Mouse (Mus musculus): Measurements from ENCODE around the gene Tdp1. TPM values are rescaled to one million over a fixed set of nuclear protein-coding genes. Genes with fewer than 3 reads are reported as not detected.

Gene Tdp1
- polyA plus RNA-seq, 1 experiment from 2014 or later: 80.6 TPM

DNA sequence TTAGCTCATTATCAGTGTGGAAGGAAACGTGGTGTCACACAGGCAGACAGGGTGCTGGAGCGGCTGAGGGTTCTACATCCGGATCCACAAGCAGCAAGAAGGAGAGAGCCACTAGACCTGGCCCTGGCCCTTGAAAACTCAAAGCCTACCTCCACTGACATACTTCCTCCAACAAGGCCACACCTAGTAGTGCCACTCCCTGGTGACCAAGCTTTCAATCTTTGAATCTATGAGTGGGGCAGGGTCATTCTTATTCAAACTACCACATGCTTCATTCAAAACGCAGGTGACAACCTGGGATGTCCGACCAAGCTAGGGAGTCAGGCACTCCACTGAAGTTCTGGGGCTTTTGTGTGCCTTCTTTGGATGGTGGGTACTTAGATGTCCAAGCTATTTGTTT, 115.4 kb downstream of the Tdp1 start:
- H3K4me2 ChIP-seq (ENCODE audit: low read length): no peak overlapping the region
- no peaks in the 10 kb centered on the region for H3K27me3 ChIP-seq (replicated peaks; ENCODE audit: control insufficient read depth, insufficient read depth, low read length)
- no peaks in the 10 kb centered on the region for H3K9me3 ChIP-seq (replicated peaks; ENCODE audit: control insufficient read depth, low read length)
- H3K27ac ChIP-seq (ENCODE audit: low read depth, low read length): no peak overlapping the region
- WGBS: 79% methylated on average over 5 of the region's 5 CpGs
- H3K9ac ChIP-seq (ENCODE audit: low read length): no peak overlapping the region
- H3K4me1 ChIP-seq (ENCODE audit: control insufficient read depth, insufficient read depth, low read length): no peaks in the 10 kb centered on the region; the same call in 1 of the 2 replicates
- no peak overlapping the region for H3K4me3 ChIP-seq (ENCODE audit: low read depth, low read length)
- no peaks in the 10 kb centered on the region for H3K36me3 ChIP-seq (ENCODE audit: control insufficient read depth, insufficient read depth, low read length)
- no peak for ATAC-seq
- no peak for DNase-seq (ENCODE audit: low spot score)

DNA sequence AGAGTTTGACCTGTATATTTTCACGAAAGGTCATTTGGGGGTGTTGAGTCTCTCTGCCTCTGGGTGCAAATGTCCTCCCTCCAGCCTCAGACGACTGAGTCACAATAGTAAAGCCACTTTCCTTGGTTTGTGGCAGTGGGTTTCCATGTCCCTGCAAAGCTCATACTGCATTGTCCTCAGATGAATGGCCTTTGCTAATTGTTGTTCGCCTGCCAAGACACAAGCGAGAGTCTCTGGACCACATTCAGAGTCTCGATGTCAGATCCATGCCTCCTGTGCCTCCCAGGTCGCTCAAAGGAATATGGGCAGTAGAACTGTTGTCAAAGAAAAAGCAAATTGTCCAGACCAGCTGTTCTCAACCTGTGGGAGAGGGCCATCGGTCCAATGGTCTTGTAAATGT, 116.1 kb downstream of the Tdp1 start:
- WGBS: 58% methylated on average over 7 of the region's 7 CpGs

DNA sequence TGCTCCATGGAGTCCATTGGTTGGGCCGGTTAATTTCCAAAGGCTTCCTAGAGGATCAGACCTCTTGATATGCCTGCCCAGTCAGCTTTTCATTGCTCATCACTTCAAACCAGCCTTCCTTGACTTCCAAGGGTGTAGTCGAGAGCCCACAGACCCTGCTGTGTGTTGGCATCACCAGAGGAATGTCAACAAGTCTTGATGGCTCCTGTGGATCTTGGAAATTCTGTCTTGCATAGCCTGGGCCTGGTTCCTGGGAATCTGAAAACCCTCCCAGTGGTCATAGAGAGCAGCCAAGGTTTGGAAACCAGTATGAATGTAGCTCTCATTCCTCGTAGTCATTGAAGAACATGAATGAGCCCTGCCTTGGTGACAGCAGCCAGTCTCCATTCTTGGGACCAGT, 116.9 kb downstream of the Tdp1 start:
- Histone ChIP-seq H3K27ac (ENCODE audit: low read depth, low read length) (no peak overlapping the region), H3K4me1 (ENCODE audit: control insufficient read depth, insufficient read depth, low read length) (no peaks in the 10 kb centered on the region; the same call in 1 of the 2 replicates), H3K36me3 (ENCODE audit: control insufficient read depth, insufficient read depth, low read length) (no peaks in the 10 kb centered on the region), H3K9me3 (replicated peaks; ENCODE audit: control insufficient read depth, low read length) (no peaks in the 10 kb centered on the region), H3K4me3 (ENCODE audit: low read depth, low read length) (no peak overlapping the region), H3K27me3 (replicated peaks; ENCODE audit: control insufficient read depth, insufficient read depth, low read length) (no peaks in the 10 kb centered on the region), H3K4me2 (ENCODE audit: low read length) (no peak overlapping the region), H3K9ac (ENCODE audit: low read length) (no peak overlapping the region)
- WGBS: 91% methylated on average over 3 of the region's 3 CpGs
- DNase-seq (ENCODE audit: low spot score) (no peak), ATAC-seq (no peak)

More for the DNA sequence above, 116.1 kb downstream of the Tdp1 start:
- H3K27me3 ChIP-seq (replicated peaks; ENCODE audit: control insufficient read depth, insufficient read depth, low read length): no peaks in the 10 kb centered on the region
- DNase-seq (ENCODE audit: low spot score) (no peak), ATAC-seq (no peak)
- H3K9ac ChIP-seq (ENCODE audit: low read length): no peak overlapping the region
- no peaks in the 10 kb centered on the region for H3K36me3 ChIP-seq (ENCODE audit: control insufficient read depth, insufficient read depth, low read length)
- H3K4me2 ChIP-seq (ENCODE audit: low read length): no peak overlapping the region
- H3K4me1 ChIP-seq (ENCODE audit: control insufficient read depth, insufficient read depth, low read length): no peaks in the 10 kb centered on the region; the same call in 1 of the 2 replicates
- H3K4me3 ChIP-seq (ENCODE audit: low read depth, low read length): no peak overlapping the region
- H3K27ac ChIP-seq (ENCODE audit: low read depth, low read length): no peak overlapping the region
- H3K9me3 ChIP-seq (replicated peaks; ENCODE audit: control insufficient read depth, low read length): no peaks in the 10 kb centered on the region

DNA sequence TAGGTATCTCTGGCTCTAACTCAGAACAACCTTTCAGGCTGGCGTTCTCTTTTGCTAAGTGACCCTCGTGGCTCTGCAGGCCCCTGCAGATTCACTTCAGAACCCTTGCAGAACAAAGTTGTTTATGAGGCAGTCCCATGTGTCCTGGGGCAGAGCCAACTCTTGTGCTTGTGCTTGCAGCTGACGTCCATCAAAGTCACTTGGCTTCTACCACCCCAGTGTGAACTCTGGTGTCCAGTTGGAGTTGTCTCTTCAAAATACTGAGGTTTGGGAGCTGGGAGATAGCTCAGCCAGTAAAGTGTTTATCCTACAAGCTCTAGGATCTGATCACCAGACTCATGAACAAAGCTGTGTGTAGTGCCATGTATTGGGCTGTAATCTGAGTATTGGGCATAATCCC, 117.6 kb downstream of the Tdp1 start:
- Histone ChIP-seq H3K27ac (ENCODE audit: low read depth, low read length) (no peak overlapping the region), H3K4me3 (ENCODE audit: low read depth, low read length) (no peak overlapping the region), H3K36me3 (ENCODE audit: control insufficient read depth, insufficient read depth, low read length) (no peaks in the 10 kb centered on the region), H3K4me2 (ENCODE audit: low read length) (no peak overlapping the region), H3K9me3 (replicated peaks; ENCODE audit: control insufficient read depth, low read length) (no peaks in the 10 kb centered on the region), H3K9ac (ENCODE audit: low read length) (no peak overlapping the region), H3K27me3 (replicated peaks; ENCODE audit: control insufficient read depth, insufficient read depth, low read length) (no peaks in the 10 kb centered on the region), H3K4me1 (ENCODE audit: control insufficient read depth, insufficient read depth, low read length) (no peaks in the 10 kb centered on the region; the same call in 1 of the 2 replicates)
- 83% methylated on average over 3 of the region's 3 CpGs for WGBS
- no peak for ATAC-seq
- no peak for DNase-seq (ENCODE audit: low spot score)

DNA sequence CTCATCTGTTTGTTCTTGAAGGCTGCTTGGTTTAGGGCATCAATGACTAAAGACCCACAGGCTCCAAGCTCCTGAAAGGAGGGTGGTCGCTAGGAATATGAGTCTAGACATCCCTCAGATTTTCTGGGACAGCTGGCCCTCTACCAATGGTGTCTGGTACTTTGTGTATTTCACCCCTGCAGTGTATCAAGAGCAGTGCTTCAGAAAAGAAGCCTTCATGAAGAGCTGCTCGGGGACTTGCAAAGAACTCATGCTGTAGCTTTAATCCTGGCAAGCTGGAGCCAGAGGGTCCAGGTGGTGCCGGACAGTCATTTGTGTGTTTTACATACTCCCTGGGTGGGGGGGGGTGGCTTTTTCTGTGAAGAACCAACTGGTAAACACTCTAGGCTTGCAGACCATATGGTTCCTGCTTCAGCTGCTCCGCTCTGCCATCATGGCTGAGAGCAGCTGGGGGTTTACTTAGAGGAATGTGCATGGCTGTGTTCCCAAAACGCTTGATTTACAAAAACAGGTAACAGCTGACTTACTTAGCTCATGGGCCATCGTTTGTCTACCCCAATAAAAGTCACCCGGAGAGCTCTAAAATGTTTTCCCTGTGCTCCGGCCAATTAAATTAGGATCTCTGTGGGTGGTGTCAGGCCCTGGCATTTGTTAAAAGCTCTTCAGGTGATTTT, 118.7 kb downstream of the Tdp1 start:
- no peak overlapping the region; the same call in 1 of the 2 replicates for H3K27ac ChIP-seq (ENCODE audit: low read depth, low read length)
- no peaks in the 10 kb centered on the region; the same call in 1 of the 2 replicates for H3K4me1 ChIP-seq (ENCODE audit: control insufficient read depth, insufficient read depth, low read length)
- H3K9ac ChIP-seq (ENCODE audit: low read length): no peak overlapping the region
- no peaks in the 10 kb centered on the region for H3K36me3 ChIP-seq (ENCODE audit: control insufficient read depth, insufficient read depth, low read length)
- peak; percentile 88 for DNase-seq (ENCODE audit: low spot score)
- no peaks in the 10 kb centered on the region for H3K9me3 ChIP-seq (replicated peaks; ENCODE audit: control insufficient read depth, low read length)
- 22% methylated on average over 8 of the region's 8 CpGs for WGBS
- peak; percentile 92 for ATAC-seq
- no peak overlapping the region for H3K4me3 ChIP-seq (ENCODE audit: low read depth, low read length)
- no peak overlapping the region for H3K4me2 ChIP-seq (ENCODE audit: low read length)
- no peaks in the 10 kb centered on the region for H3K27me3 ChIP-seq (replicated peaks; ENCODE audit: control insufficient read depth, insufficient read depth, low read length)

Small RNAs within 50 kb of the gene (microRNA-seq; reads per million reads assigned to microRNA genes)
- gene Gm23291: not detected

Other genes with a start within 250 kb of the Tdp1 start
- 8.4 and 12.5 TPM in 2 replicates for gene Efcab11, start 78 bp upstream of the Tdp1 start, polyA plus RNA-seq (2014; fragmentation: Nextera tagmentation; extraction: Ambion mirVana)
- gene Kcnk13, start 80.0 kb downstream of the Tdp1 start, polyA plus RNA-seq (2014; fragmentation: Nextera tagmentation; extraction: Ambion mirVana): 0.94 and 1.2 TPM in 2 replicates
- gene Psmc1, start 225.6 kb downstream of the Tdp1 start, polyA plus RNA-seq (2014; fragmentation: Nextera tagmentation; extraction: Ambion mirVana): 295 and 305 TPM in 2 replicates

All from forebrain, embryonic 14.5 days (tissue).